Mouse (Mus musculus) neutrophil, adult 59 days (primary cell): ENCODE data around the gene Itpr2. TPM values are rescaled to one million over a fixed set of nuclear protein-coding genes. Genes with fewer than 3 reads are reported as not detected.

Experiments
- total RNA-seq, 2 experiments: library from RNA; stranded (reverse); gene quantifications; 1 replicate in 1 of 2; 2 replicates in 1 of 2; pipeline ENCODE4 v1.2.4; 2023

Itpr2 gene
- 10 to 100 TPM; 64.7 to 68.4 TPM for total RNA-seq

DNA sequence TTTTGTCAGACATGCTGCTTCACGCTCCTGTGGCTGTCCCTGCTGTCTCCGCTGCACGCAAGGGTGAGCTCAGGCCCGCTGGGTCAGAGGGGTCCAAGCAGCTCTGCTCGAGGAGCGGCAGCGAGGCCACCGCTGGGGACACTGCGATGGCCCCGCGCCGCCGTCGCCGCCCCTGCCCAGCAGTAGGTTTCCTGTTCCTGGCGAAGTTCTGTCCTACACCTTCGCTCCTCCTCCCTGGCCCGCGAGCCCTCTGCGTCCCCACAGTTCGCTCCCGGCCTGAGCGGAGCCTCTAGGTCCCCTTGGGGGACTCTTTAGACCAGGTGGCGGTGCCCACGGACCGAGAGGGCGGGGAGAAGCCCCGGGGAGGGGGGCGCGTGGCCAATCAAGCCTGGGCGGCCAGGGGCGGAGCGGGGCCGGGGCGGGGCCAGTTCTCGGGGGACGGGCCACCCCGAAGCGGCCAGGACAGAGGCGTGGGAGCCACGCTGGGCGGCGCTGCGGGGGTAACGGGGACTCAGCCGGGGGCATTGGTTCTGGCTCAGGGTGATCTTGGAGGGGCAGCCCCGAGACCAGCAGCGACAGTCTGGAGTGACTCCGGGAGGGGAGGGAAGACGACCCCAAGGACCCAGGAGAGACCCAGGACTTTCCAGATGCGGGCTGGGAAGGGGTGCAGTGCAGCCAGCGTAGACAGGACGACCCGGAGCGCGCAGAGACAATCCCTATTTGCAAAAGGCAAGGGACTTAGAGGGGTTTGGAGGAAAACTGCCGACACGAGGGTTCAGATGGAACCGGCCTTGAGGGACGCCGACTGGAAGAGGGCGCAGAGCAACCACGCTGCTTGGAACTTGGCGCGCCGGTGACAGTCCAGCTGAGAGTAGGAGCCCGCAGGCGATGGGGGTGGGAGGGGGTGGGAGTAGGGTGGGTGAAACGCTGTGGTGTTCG lies at the start of gene Itpr2:
Gene Itpr2, minus strand, starts transcription at position 358 of the 939 bp plus-strand sequence.

Other genes starting within 250 kb of the Itpr2 start
- gene Fgfr1op2, start 75.0 kb upstream of the Itpr2 start, total RNA-seq: 10 to 100 TPM; 80.6 to 87.1 TPM
- gene Ints13, start 75.6 kb upstream of the Itpr2 start, total RNA-seq: 10 to 100 TPM; 41.4 to 42.9 TPM
- 10 to 100 TPM; 34.0 to 43.2 TPM for gene Med21, start 140.3 kb upstream of the Itpr2 start, total RNA-seq
- gene Tm7sf3, start 140.6 kb upstream of the Itpr2 start, total RNA-seq: 10 to 100 TPM; 22.5 to 23.5 TPM
- gene Stk38l, start 222.8 kb upstream of the Itpr2 start, total RNA-seq: 10 to 100 TPM in 1 of 2 experiments, 1 to 10 TPM in 1; 7.5 to 10.1 TPM